Mouse (Mus musculus) gastrocnemius, postnatal 25 days (tissue): ENCODE data around the gene Olfr1393. TPM values are rescaled to one million over a fixed set of nuclear protein-coding genes. Genes with fewer than 3 reads are reported as not detected.
"Not testable (repeated sequence)": the region's sequence is repeated elsewhere in the genome, so short reads cannot be mapped to it uniquely, and the experiment has no call there.

Experiments used
- DNase-seq: peaks from one replicate; pipeline ENCODE4 v3.0.0; 2022
- total RNA-seq, 2 experiments: library from RNA; stranded (reverse); gene quantifications; 1 replicate in 1 of 2; 2 replicates in 1 of 2; pipeline ENCODE4 v1.2.3; 2021

Olfr1393 gene
- total RNA-seq, 2 experiments from 2014 or later, result 0.08 TPM; not detected in 1

- DNase-seq, result not testable (repeated sequence)
These were observed 30.4 kb downstream of the Olfr1393 start for GRCm38 (mm10) chr11:49308547-49308946.

- no peak for DNase-seq
These were observed 44.3 kb downstream of the Olfr1393 start, which contains the start of gene Olfr1391 for GRCm38 (mm10) chr11:49322442-49322841. Olfr1391 (plus strand) TSS chr11:49322742.

GRCm38 (mm10) chr11:49326726-49327125, 48.6 kb downstream of the Olfr1393 start:
- DNase-seq, result no peak

GRCm38 (mm10) chr11:49329686-49330085, 51.6 kb downstream of the Olfr1393 start:
- no peak for DNase-seq

Other genes starting within 250 kb of the Olfr1393 start
- gene 9930111J21Rik2, start 227.1 kb upstream of the Olfr1393 start, total RNA-seq, result 1 to 10 TPM; 1.2 to 1.5 TPM
- under 1 TPM; 0.28 to 0.38 TPM for gene Tgtp2, start 214.1 kb upstream of the Olfr1393 start, total RNA-seq
- 1 to 10 TPM in 1 of 2 experiments, under 1 TPM in 1; 0.56 to 1.1 TPM for gene Ifi47, start 201.7 kb upstream of the Olfr1393 start, total RNA-seq
- gene Olfr1396, start 163.4 kb upstream of the Olfr1393 start, total RNA-seq, result not detected
- gene Olfr1395, start 136.0 kb upstream of the Olfr1393 start, total RNA-seq, result not detected
- not detected for gene Olfr1394, start 123.9 kb upstream of the Olfr1393 start, total RNA-seq
- 1 to 10 TPM; 1.6 to 3.5 TPM for gene Btnl9, start 91.1 kb upstream of the Olfr1393 start, total RNA-seq
- gene Zfp62, start 75.0 kb upstream of the Olfr1393 start, total RNA-seq, result 10 to 100 TPM; 20.3 to 22.8 TPM
- gene Mgat1, start 34.1 kb upstream of the Olfr1393 start, total RNA-seq, result 10 to 100 TPM; 33.7 to 33.9 TPM
- gene Olfr1392, start 7.0 kb downstream of the Olfr1393 start, total RNA-seq, result not detected
- gene Olfr10, start 26.4 kb downstream of the Olfr1393 start, total RNA-seq, result not detected
- not detected for gene Olfr1391, start 44.4 kb downstream of the Olfr1393 start, total RNA-seq
- not detected for gene Olfr1390, start 56.9 kb downstream of the Olfr1393 start, total RNA-seq
- gene Olfr1389, start 144.8 kb downstream of the Olfr1393 start, total RNA-seq, result not detected
- under 1 TPM in 1 of 2 experiments, not detected in 1; 0.08 TPM for gene Olfr1388, start 158.3 kb downstream of the Olfr1393 start, total RNA-seq
- not detected for gene Olfr1387, start 177.0 kb downstream of the Olfr1393 start, total RNA-seq
- not detected for gene Olfr1386, start 186.7 kb downstream of the Olfr1393 start, total RNA-seq
- gene Olfr1385, start 210.8 kb downstream of the Olfr1393 start, total RNA-seq, result not detected
- not detected for gene Olfr1384, start 228.4 kb downstream of the Olfr1393 start, total RNA-seq
- gene Olfr1383, start 241.3 kb downstream of the Olfr1393 start, total RNA-seq, result under 1 TPM in 1 of 2 experiments, not detected in 1; 0.29 TPM
- not detected for gene Olfr1382, start 249.9 kb downstream of the Olfr1393 start, total RNA-seq